Mouse (Mus musculus) intestine, postnatal 0 days (tissue): ENCODE results near the gene Fstl1. TPM values are rescaled to one million over a fixed set of nuclear protein-coding genes. Genes with fewer than 3 reads are reported as not detected.

ENCODE experiments used
- ATAC-seq: fragments of 200-750 bp; cut with Nextera tagmentation; 2 replicates; pipeline ENCODE4 v1.8.0; 2017; ENCODE audit warnings: mild to moderate bottlenecking, moderate TSS enrichment, moderate library complexity
- H3K27ac ChIP-seq: fragments of 300-500 bp; sonication (generic); 2 replicates; pipeline ENCODE4 v1.5.1; 2014; ENCODE audit warnings: mild to moderate bottlenecking, low read depth, low read length, moderate library complexity
- H3K27me3 ChIP-seq: fragments of 300-500 bp; sonication (generic); replicated peaks from 2 replicates; pipeline ENCODE4 v1.6.1; 2014; ENCODE audit warnings: low read length, mixed read lengths; ENCODE audit not compliant: control insufficient read depth, insufficient read depth
- H3K36me3 ChIP-seq: fragments of 300-500 bp; sonication (generic); 2 replicates; pipeline ENCODE4 v1.6.1; 2014; ENCODE audit warnings: mild to moderate bottlenecking, moderate library complexity; ENCODE audit not compliant: control insufficient read depth, insufficient read depth
- H3K4me1 ChIP-seq: fragments of 300-500 bp; sonication (generic); replicated peaks from 2 replicates; pipeline ENCODE4 v1.6.1; 2014; ENCODE audit warnings: antibody characterized with exemption, low read length, mixed read lengths; ENCODE audit not compliant: control insufficient read depth, insufficient read depth
- H3K4me2 ChIP-seq: fragments of 300-500 bp; sonication (generic); replicated peaks from 2 replicates; pipeline ENCODE4 v1.6.1; 2014; ENCODE audit warnings: low read depth, mild to moderate bottlenecking, moderate library complexity
- H3K4me3 ChIP-seq: fragments of 300-500 bp; sonication (generic); 2 replicates; pipeline ENCODE4 v1.5.1; 2014; ENCODE audit warnings: low read depth, low read length
- H3K9ac ChIP-seq: fragments of 300-500 bp; sonication (generic); 2 replicates; pipeline ENCODE4 v1.6.1; 2014; ENCODE audit warnings: mild to moderate bottlenecking, low read depth, low read length
- H3K9me3 ChIP-seq: fragments of 300-500 bp; sonication (generic); 2 replicates; pipeline ENCODE4 v1.6.1; 2016; ENCODE audit warnings: mixed run types; ENCODE audit not compliant: control insufficient read depth
- CTCF ChIP-seq: sonication (generic); IDR thresholded peaks from 2 replicates; pipeline ENCODE4 v1.5.1; 2016; ENCODE audit warnings: low read depth, mild to moderate bottlenecking, control low read depth, antibody characterized with exemption, moderate library complexity
- WGBS: fragments of 180-500 bp; shearing (Covaris S2); extraction: QIAGEN DNeasy Blood & Tissue Kit; methylation state at CpG from one replicate; pipeline ENCODE4 v1.1.7; 2014; 5-methylcytosine and 5-hydroxymethylcytosine counted together
- polyA plus RNA-seq: library from polyadenylated mRNA; unstranded; fragments of >200 nt; fragmentation: Nextera tagmentation; extraction: Ambion mirVana; gene quantifications from 2 replicates; pipeline ENCODE4 v1.2.1, GENCODE M21; 2015

The Fstl1 gene
- polyA plus RNA-seq, 1 experiment from 2014 or later = 125 TPM

DNA sequence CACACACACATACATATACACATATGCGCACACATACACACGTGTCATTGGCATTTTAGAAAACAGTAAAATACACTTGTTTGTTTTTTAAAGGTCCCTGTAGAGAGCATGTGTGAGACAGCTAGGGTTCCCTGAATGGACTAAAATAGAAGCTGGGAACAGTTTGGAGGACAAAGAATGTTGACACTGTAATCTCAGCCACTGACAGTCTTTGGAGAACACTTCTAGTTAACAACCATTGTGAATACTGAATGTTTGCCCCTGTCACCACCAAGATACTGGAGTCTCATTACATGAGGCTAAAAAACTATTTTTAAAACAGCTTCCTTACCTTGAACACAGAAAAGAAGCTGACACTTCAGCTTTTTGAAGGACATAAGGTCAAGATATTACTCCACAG is 19.4 kb upstream of the Fstl1 start:
- no peak overlapping the region for H3K4me3 ChIP-seq
- 91% methylated on average over 2 of the region's 2 CpGs for WGBS
- H3K4me1 ChIP-seq = no peaks in the 10 kb centered on the region
- no peak for TF ChIP-seq CTCF
- H3K9me3 ChIP-seq = no peaks in the 10 kb centered on the region
- H3K4me2 ChIP-seq = no peak overlapping the region
- no peak overlapping the region for H3K9ac ChIP-seq
- H3K36me3 ChIP-seq = no peaks in the 10 kb centered on the region
- H3K27me3 ChIP-seq = no peaks in the 10 kb centered on the region
- H3K27ac ChIP-seq = no peak overlapping the region
- no peak for ATAC-seq

DNA sequence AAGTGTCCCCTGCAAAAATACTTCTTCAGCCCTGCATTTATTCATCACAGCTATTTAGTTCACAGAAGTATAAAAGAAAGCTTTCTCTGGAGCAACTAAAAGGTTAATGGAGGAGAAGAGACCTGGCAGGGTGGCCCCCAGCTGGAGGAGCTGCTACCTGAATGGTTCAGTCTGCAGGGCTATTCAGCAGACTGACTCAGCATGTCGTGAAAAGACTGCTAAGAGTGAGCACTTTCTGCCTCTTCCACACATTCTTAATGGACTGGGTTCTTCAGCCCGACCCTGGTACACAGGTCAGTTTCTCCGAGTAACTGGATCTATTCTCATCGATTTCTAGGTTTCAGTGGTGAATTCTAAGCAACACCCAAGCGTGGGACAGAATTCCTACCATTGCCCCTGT is 12.9 kb upstream of the Fstl1 start:
- Histone ChIP-seq H3K4me3 (no peak overlapping the region), H3K4me1 (no peaks in the 10 kb centered on the region), H3K9ac (no peak overlapping the region), H3K27ac (no peak overlapping the region), H3K36me3 (no peaks in the 10 kb centered on the region), H3K9me3 (no peaks in the 10 kb centered on the region), H3K4me2 (no peak overlapping the region), H3K27me3 (no peaks in the 10 kb centered on the region)
- TF ChIP-seq CTCF = no peak
- WGBS = 54% methylated on average over 5 of the region's 5 CpGs
- no peak for ATAC-seq

DNA sequence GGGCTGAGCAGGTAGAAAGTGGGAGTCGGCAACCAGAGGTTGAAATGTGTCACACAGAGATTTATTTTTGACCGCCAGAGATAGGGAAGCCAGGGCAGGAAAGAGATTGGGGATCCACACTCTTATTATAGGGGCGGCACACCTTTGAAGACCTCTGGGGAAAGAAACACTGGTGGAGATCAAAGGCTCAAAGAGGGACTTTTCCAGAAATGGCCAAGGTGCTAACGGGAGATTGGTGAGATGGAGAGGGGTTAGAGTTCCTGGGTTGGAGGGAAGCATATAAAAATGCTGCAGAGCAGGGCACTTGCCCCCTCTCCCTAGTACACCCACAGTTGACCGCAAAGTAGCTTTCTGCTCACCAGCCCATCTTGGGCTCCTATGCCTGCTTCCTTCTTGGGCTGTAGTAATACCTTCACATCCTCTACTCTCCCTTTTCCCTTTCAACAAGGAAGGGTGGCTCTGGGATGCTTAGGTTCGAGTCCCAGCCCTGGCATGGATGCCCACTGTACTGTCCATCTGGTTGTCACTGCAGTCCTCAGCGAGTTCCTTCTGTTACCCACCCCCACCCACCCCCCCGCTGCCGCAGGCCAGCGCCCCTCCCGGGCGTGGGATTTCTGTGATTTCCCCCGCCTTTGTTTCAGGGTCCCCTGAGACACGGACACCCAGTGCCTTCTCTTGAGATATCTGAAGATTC is 360 bp upstream of the Fstl1 start:
- H3K36me3 ChIP-seq = no peaks in the 10 kb centered on the region
- 33% methylated on average over 14 of the region's 14 CpGs for WGBS
- peak overlapping the region; percentile 56 for H3K4me3 ChIP-seq
- H3K9ac ChIP-seq = peak overlapping the region; percentile 66; the same call in 1 of the 2 replicates
- H3K4me1 ChIP-seq = no peaks in the 10 kb centered on the region
- H3K9me3 ChIP-seq = no peaks in the 10 kb centered on the region
- no peak for TF ChIP-seq CTCF
- 0 out of 2 replicates have a peak, but pooled peaks have one; percentile 25 for ATAC-seq
- no peak overlapping the region for H3K27ac ChIP-seq
- peak overlapping the region; percentile 81 for H3K4me2 ChIP-seq
- no peaks in the 10 kb centered on the region for H3K27me3 ChIP-seq

DNA sequence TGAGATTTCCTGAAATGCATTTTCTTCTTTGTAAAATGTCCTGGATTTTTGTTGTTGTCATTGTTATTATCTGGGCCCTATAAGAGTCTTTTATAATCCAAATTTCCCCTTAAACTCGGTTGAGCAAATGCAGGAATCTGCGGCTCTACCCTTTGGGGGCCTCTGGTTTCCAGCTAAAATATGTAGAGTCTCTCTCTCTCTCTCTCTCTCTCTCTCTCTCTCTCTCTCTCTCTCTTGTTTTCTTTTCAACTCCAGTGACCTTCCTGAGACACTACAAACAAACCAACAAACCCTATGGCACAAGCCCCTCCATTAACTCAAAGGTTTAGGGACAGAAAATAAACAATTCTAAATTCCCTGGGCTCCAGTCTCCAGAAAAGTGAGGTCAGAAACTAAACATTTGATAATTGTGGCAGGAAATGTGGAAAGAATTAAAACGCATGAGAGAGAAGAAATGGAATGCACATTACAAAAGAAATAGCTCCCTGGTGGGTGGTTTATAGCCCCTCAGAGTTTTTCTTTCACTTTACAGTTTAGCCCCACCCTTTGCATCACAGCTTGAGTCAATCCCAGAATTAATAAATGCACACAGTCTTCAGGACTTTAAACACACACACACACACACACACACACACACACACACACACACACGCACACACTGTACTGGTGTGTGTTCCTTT is 1.3 kb downstream of the Fstl1 start:
- Histone ChIP-seq H3K36me3 (no peaks in the 10 kb centered on the region), H3K9me3 (no peaks in the 10 kb centered on the region), H3K27ac (no peak overlapping the region; the same call in 1 of the 2 replicates), H3K27me3 (no peaks in the 10 kb centered on the region), H3K4me3 (peak overlapping the region; percentile 56), H3K4me2 (peak overlapping the region; percentile 81), H3K9ac (0 out of 2 replicates have a peak overlapping the region, but pooled peaks have one; percentile 66), H3K4me1 (no peaks in the 10 kb centered on the region)
- WGBS = 35% methylated on average over 4 of the region's 4 CpGs
- ATAC-seq = no peak
- no peak for TF ChIP-seq CTCF

DNA sequence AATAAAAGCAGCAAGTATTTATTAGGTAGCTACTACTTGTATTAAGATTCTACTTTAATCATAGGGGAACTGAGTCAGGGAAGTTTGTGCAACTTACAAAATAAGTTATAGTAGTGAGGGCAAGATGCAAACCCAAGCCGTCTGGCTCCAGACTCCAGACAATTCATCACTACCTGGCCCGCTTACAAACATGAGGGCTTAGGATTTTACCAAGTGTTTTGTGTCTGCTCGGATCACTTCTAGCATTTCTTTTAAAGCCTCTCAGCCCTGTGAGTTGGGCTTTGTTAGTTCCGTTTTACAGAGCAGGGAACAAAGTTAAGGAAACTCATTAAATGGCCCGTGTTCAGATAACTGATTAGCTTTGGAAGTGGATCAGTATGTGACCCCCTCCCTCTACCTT is 1.9 kb downstream of the Fstl1 start:
- ATAC-seq = no peak

GRCm38 (mm10) chr16:37779651-37780280 is 3.1 kb downstream of the Fstl1 start:
- Histone ChIP-seq H3K36me3 (no peaks in the 10 kb centered on the region), H3K4me1 (no peaks in the 10 kb centered on the region), H3K4me2 (peak overlapping the region; percentile 81; the same call in 1 of the 2 replicates), H3K9me3 (no peaks in the 10 kb centered on the region), H3K27ac (no peak overlapping the region), H3K9ac (no peak overlapping the region), H3K4me3 (no peak overlapping the region), H3K27me3 (no peaks in the 10 kb centered on the region)
- no peak for TF ChIP-seq CTCF
- WGBS = 67% methylated on average over 7 of the region's 7 CpGs
- no peak for ATAC-seq

More for the DNA sequence above, 1.9 kb downstream of the Fstl1 start:
- H3K4me1 ChIP-seq = no peaks in the 10 kb centered on the region
- H3K4me3 ChIP-seq = no peak overlapping the region
- H3K9me3 ChIP-seq = no peaks in the 10 kb centered on the region
- TF ChIP-seq CTCF = no peak
- no peak overlapping the region for H3K27ac ChIP-seq
- WGBS = 52% methylated on average over 5 of the region's 5 CpGs
- H3K4me2 ChIP-seq = peak overlapping the region; percentile 81
- no peaks in the 10 kb centered on the region for H3K36me3 ChIP-seq
- H3K27me3 ChIP-seq = no peaks in the 10 kb centered on the region
- H3K9ac ChIP-seq = no peak overlapping the region
